Mouse (Mus musculus): ENCODE results near the gene Mageb16. TPM values are rescaled to one million over a fixed set of nuclear protein-coding genes. Genes with fewer than 3 reads are reported as not detected.

Mageb16 gene
- polyA plus RNA-seq (2015; fragmentation: Nextera tagmentation; extraction: Ambion mirVana) = not detected in 2 replicates

DNA sequence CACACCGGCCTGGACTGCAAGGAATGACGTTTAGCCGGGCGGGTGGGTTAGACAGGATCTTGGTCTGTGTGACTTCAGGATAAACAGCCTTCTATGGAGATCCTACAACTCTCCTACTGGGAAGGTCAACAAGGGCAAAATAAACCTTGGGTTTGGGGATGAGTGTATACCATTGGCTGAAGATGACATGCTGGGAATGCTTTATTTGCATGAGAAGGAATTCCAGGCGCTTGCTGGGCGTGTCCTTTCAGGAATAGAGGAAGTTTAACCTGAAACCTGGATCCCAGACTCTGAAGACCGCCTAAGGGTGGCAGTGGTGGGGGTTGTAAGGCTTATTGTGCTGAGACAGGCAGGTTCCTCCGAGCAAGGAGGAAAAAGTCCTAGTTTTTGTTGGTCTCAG, at the start of gene Mageb16:
Gene Mageb16 (minus strand): TSS at position 25 of the 400 bp plus-strand sequence.
- Histone ChIP-seq H3K9me3 (ENCODE audit: control insufficient read depth, low read length) (no peaks in the 10 kb centered on the region), H3K4me2 (ENCODE audit: low read depth, low read length) (no peak within 1 kb of the TSS), H3K4me1 (ENCODE audit: control insufficient read depth, insufficient read depth, low read length) (no peaks in the 10 kb centered on the region), H3K36me3 (ENCODE audit: control insufficient read depth, insufficient read depth, low read length) (no peaks in the 10 kb centered on the region), H3K9ac (ENCODE audit: low read depth, low read length) (no peak within 1 kb of the TSS), H3K27ac (ENCODE audit: low read length) (no peak within 1 kb of the TSS), H3K27me3 (replicated peaks; ENCODE audit: control insufficient read depth, insufficient read depth, low read length) (no peaks in the 10 kb centered on the region), H3K4me3 (ENCODE audit: low read length) (no peak within 1 kb of the TSS)
- WGBS = 64% methylated on average over 8 of the region's 8 CpGs
- ATAC-seq = no peak

DNA sequence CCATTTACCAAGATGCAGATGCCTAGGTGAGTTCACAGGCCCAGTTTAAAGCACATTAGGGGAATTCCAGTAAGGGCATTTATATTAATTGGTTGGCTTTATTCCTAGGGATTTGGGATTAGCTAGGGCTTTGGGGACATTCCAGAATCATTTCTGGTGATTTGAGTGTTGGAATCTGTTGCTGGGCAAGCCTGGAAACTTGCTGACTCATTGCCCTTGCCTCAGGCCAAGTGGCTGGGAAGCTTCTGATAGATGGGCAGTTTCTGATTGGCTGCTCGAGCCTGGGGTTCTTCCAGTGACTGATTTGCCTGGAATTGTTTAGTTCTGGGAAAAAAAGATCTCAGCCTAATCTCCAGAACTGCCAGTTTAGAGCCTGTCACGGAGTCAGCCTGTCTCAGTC, 20.1 kb downstream of the Mageb16 start:
- no peak overlapping the region for H3K27ac ChIP-seq (ENCODE audit: low read length)
- H3K4me3 ChIP-seq (ENCODE audit: low read length) = no peak overlapping the region
- no peak overlapping the region for H3K4me2 ChIP-seq (ENCODE audit: low read depth, low read length)
- no peaks in the 10 kb centered on the region for H3K36me3 ChIP-seq (ENCODE audit: control insufficient read depth, insufficient read depth, low read length)
- no peak overlapping the region for H3K9ac ChIP-seq (ENCODE audit: low read depth, low read length)
- 33% methylated on average over 2 of the region's 2 CpGs for WGBS
- ATAC-seq = no peak
- H3K4me1 ChIP-seq (ENCODE audit: control insufficient read depth, insufficient read depth, low read length) = no peaks in the 10 kb centered on the region
- H3K27me3 ChIP-seq (replicated peaks; ENCODE audit: control insufficient read depth, insufficient read depth, low read length) = no peaks in the 10 kb centered on the region
- no peaks in the 10 kb centered on the region for H3K9me3 ChIP-seq (ENCODE audit: control insufficient read depth, low read length)

DNA sequence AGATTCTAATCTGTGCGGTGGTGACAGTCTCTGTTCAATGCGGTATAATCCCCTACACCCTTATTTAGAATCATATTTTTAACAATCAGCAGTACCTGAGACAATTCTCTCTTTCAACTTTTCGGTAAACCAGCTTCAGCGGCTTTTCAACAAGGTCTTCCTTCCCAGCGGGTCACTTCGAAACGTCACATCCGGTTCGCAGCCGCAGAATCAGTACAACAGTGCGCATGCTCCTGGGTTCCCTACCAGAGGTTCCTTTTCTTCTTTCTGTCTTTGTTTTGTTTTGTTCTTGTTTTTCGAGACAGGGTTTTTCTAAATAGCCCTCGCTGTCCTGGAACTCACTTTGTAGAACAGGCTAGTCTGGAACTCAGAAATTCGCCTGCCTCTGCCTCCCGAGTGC, 35.8 kb downstream of the Mageb16 start:
- H3K27me3 ChIP-seq (replicated peaks; ENCODE audit: control insufficient read depth, insufficient read depth, low read length) = no peaks in the 10 kb centered on the region
- no peaks in the 10 kb centered on the region for H3K4me1 ChIP-seq (ENCODE audit: control insufficient read depth, insufficient read depth, low read length)
- no peaks in the 10 kb centered on the region for H3K36me3 ChIP-seq (ENCODE audit: control insufficient read depth, insufficient read depth, low read length)
- H3K9me3 ChIP-seq (ENCODE audit: control insufficient read depth, low read length) = no peaks in the 10 kb centered on the region
- H3K4me2 ChIP-seq (ENCODE audit: low read depth, low read length) = no peak overlapping the region
- H3K27ac ChIP-seq (ENCODE audit: low read length) = no peak overlapping the region
- H3K4me3 ChIP-seq (ENCODE audit: low read length) = no peak overlapping the region
- H3K9ac ChIP-seq (ENCODE audit: low read depth, low read length) = no peak overlapping the region
- 86% methylated on average over 15 of the region's 15 CpGs for WGBS
- no peak for ATAC-seq

DNA sequence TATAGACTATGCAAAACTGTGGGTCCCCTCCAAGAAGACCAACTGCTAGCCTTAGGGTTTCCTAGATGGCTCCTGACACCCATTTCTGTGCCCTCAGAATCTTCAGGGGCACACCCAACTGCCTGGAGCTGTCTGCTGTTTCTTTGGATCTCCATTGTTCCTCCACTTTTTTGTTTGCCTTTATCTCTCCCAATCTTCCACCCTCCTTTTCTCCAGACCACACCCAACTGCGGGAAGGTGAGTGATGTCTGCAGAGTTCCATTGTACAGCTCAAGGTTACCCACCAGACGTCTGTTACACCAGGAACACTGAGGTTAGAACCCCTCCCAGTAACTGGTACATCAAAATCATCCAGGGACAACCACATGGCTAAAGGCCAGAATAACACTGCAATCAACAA, 64.8 kb downstream of the Mageb16 start:
- H3K4me1 ChIP-seq (ENCODE audit: control insufficient read depth, insufficient read depth, low read length) = no peaks in the 10 kb centered on the region
- H3K9ac ChIP-seq (ENCODE audit: low read depth, low read length) = no peak overlapping the region
- H3K4me2 ChIP-seq (ENCODE audit: low read depth, low read length) = no peak overlapping the region
- ATAC-seq = no peak
- H3K9me3 ChIP-seq (ENCODE audit: control insufficient read depth, low read length) = no peaks in the 10 kb centered on the region
- no peak overlapping the region for H3K4me3 ChIP-seq (ENCODE audit: low read length)
- 56% methylated on average over 2 of the region's 2 CpGs for WGBS
- no peaks in the 10 kb centered on the region for H3K27me3 ChIP-seq (replicated peaks; ENCODE audit: control insufficient read depth, insufficient read depth, low read length)
- no peaks in the 10 kb centered on the region for H3K36me3 ChIP-seq (ENCODE audit: control insufficient read depth, insufficient read depth, low read length)
- no peak overlapping the region for H3K27ac ChIP-seq (ENCODE audit: low read length)

Other genes with a start within 250 kb of the Mageb16 start
- gene Gm7173, start 154.2 kb downstream of the Mageb16 start, polyA plus RNA-seq (2015; fragmentation: Nextera tagmentation; extraction: Ambion mirVana) = 0.07 and 0.20 TPM in 2 replicates

Data from intestine, embryonic 16.5 days (tissue).